Mouse (Mus musculus): ENCODE results near the gene Spred3. TPM values are rescaled to one million over a fixed set of nuclear protein-coding genes. Genes with fewer than 3 reads are reported as not detected.

The Spred3 gene
- polyA plus RNA-seq, 1 experiment from 2014 or later = 3.5 TPM

DNA sequence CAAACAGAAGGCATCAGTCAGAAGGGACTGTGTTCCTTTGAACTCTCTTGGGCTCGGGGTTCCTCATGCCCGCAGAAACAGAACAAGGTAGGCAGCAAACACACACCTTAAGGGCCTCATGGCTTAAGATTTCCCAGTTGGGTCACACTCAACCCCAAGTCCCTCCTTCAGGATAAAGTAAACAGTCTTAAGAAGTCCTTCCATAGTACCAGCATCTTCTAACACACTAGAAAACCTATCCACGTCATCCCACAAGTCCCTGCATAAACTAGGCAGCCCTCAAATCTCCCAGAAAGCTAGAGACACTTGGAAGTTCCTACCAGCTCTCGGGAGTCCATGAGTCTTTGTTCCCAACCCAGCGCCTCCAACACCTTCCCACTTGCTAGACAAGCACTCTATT lies 7.9 kb downstream of the Spred3 start:
- H3K4me3 ChIP-seq (ENCODE audit: low read depth, low read length) = no peak overlapping the region
- no peak overlapping the region for H3K9ac ChIP-seq (ENCODE audit: low read depth, low read length)
- ATAC-seq (replicated peaks; ENCODE audit: insufficient number of reproducible peaks, low FRiP score, low TSS enrichment) = no peak
- H3K27ac ChIP-seq (ENCODE audit: low read depth, low read length) = no peak overlapping the region
- peaks cover 35% of the 10 kb centered on the region for H3K27me3 ChIP-seq (ENCODE audit: control insufficient read depth, insufficient read depth, low read length)
- no peaks in the 10 kb centered on the region for H3K36me3 ChIP-seq (ENCODE audit: control insufficient read depth, insufficient read depth, low read length)
- no peaks in the 10 kb centered on the region for H3K9me3 ChIP-seq (replicated peaks; ENCODE audit: control insufficient read depth, low read length)
- no peaks in the 10 kb centered on the region for H3K4me1 ChIP-seq (ENCODE audit: control insufficient read depth, insufficient read depth, low read length)
- 76% methylated on average over 5 of the region's 5 CpGs for WGBS (ENCODE audit: insufficient replicate concordance)
- no peak overlapping the region for H3K4me2 ChIP-seq

DNA sequence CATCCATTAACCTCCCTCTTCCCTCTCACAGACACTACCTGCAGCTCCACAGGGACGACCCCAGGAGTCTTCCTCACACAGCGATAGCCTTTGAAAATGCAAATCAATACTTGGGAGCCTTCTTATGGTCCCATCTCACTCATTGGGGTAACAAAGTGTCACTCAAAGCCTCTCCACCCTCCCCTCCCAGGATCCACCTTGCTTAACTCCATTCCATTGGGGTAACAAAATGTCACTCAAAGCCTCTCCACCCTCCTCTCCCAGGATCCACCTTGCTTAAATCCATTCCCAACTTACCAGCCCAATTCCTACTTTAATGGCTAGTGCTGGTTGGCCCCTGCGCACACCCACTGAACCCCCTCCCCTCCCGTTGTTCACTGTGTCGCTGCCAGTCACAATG lies 11.9 kb downstream of the Spred3 start:
- Histone ChIP-seq H3K4me2 (no peak overlapping the region), H3K27ac (ENCODE audit: low read depth, low read length) (no peak overlapping the region), H3K36me3 (ENCODE audit: control insufficient read depth, insufficient read depth, low read length) (no peaks in the 10 kb centered on the region), H3K27me3 (ENCODE audit: control insufficient read depth, insufficient read depth, low read length) (peaks cover 30% of the 10 kb centered on the region), H3K9ac (ENCODE audit: low read depth, low read length) (no peak overlapping the region), H3K4me3 (ENCODE audit: low read depth, low read length) (no peak overlapping the region), H3K4me1 (ENCODE audit: control insufficient read depth, insufficient read depth, low read length) (0 out of 2 replicates have a peak, but pooled peaks cover 3% of the 10 kb centered on the region), H3K9me3 (replicated peaks; ENCODE audit: control insufficient read depth, low read length) (peaks cover 2% of the 10 kb centered on the region; the same call in 1 of the 2 replicates)
- WGBS (ENCODE audit: insufficient replicate concordance) = 3% methylated on average over 5 of the region's 5 CpGs
- ATAC-seq (replicated peaks; ENCODE audit: insufficient number of reproducible peaks, low FRiP score, low TSS enrichment) = no peak

GRCm38 (mm10) chr7:29155838-29156782 lies 14.1 kb downstream of the Spred3 start, which contains the start of gene Fam98c:
Gene Fam98c (minus strand): TSS chr7:29156234.
- ATAC-seq (replicated peaks; ENCODE audit: insufficient number of reproducible peaks, low FRiP score, low TSS enrichment) = peak; percentile 74
- H3K36me3 ChIP-seq (ENCODE audit: control insufficient read depth, insufficient read depth, low read length) = no peaks in the 10 kb centered on the region
- H3K4me2 ChIP-seq = peak within 1 kb of the TSS; percentile 98
- 0 out of 2 replicates have a peak, but pooled peaks cover 3% of the 10 kb centered on the region for H3K4me1 ChIP-seq (ENCODE audit: control insufficient read depth, insufficient read depth, low read length)
- H3K9ac ChIP-seq (ENCODE audit: low read depth, low read length) = peak within 1 kb of the TSS; percentile 79
- H3K27me3 ChIP-seq (ENCODE audit: control insufficient read depth, insufficient read depth, low read length) = peaks cover 21% of the 10 kb centered on the region
- H3K4me3 ChIP-seq (ENCODE audit: low read depth, low read length) = peak within 1 kb of the TSS; percentile 87
- H3K9me3 ChIP-seq (replicated peaks; ENCODE audit: control insufficient read depth, low read length) = peaks cover 2% of the 10 kb centered on the region; the same call in 1 of the 2 replicates
- peak within 1 kb of the TSS; percentile 70 for H3K27ac ChIP-seq (ENCODE audit: low read depth, low read length)
- 3% methylated on average over 68 of the region's 68 CpGs for WGBS (ENCODE audit: insufficient replicate concordance)

DNA sequence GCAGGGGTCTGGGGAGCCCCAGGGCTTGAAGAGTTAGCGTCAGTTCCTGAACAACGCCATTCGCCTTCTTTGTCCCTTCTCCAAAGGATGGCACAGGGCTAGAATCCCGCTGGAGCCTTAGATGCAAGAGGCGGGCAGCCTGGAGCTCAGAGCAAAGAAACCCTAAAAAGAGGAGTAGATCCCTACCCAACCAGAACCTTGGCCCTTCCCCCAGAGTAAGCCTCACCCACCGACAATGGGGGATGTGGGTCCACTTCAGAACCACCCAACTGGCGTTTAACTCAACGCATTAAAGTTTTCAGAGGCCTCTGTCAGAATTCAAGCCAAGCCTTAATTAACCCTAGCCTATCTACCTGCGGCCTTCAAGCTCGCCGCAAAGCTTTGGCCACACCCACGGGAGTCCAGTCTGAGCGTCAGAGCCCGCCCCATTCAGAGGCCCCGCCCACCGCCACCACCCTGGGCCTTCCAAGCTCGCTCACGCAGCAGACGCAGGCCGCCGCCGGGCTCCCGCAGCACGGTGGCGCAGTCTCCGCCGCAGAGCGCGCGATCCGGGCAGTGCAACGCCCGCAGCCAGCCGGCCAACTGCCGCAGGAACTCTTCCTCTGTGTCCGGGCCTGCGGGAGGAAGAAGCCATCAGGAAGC lies 14.9 kb downstream of the Spred3 start:
- Histone ChIP-seq H3K4me1 (ENCODE audit: control insufficient read depth, insufficient read depth, low read length) (0 out of 2 replicates have a peak, but pooled peaks cover 3% of the 10 kb centered on the region), H3K9ac (ENCODE audit: low read depth, low read length) (peak overlapping the region; percentile 79), H3K27ac (ENCODE audit: low read depth, low read length) (peak overlapping the region; percentile 70), H3K9me3 (replicated peaks; ENCODE audit: control insufficient read depth, low read length) (peaks cover 2% of the 10 kb centered on the region; the same call in 1 of the 2 replicates), H3K4me2 (peak overlapping the region; percentile 98), H3K36me3 (ENCODE audit: control insufficient read depth, insufficient read depth, low read length) (no peaks in the 10 kb centered on the region), H3K4me3 (ENCODE audit: low read depth, low read length) (peak overlapping the region; percentile 87), H3K27me3 (ENCODE audit: control insufficient read depth, insufficient read depth, low read length) (peaks cover 21% of the 10 kb centered on the region)
- 7% methylated on average over 37 of the region's 37 CpGs for WGBS (ENCODE audit: insufficient replicate concordance)
- peak; percentile 78 for ATAC-seq (replicated peaks; ENCODE audit: insufficient number of reproducible peaks, low FRiP score, low TSS enrichment)

- H3K9ac ChIP-seq (ENCODE audit: low read depth, low read length) = no peak overlapping the region
- ATAC-seq (replicated peaks; ENCODE audit: insufficient number of reproducible peaks, low FRiP score, low TSS enrichment) = no peak
- H3K9me3 ChIP-seq (replicated peaks; ENCODE audit: control insufficient read depth, low read length) = peaks cover 2% of the 10 kb centered on the region; the same call in 1 of the 2 replicates
- no peak overlapping the region for H3K4me2 ChIP-seq
- H3K27ac ChIP-seq (ENCODE audit: low read depth, low read length) = no peak overlapping the region
- no peaks in the 10 kb centered on the region for H3K36me3 ChIP-seq (ENCODE audit: control insufficient read depth, insufficient read depth, low read length)
- 0 out of 2 replicates have a peak, but pooled peaks cover 3% of the 10 kb centered on the region for H3K4me1 ChIP-seq (ENCODE audit: control insufficient read depth, insufficient read depth, low read length)
- peaks cover 16% of the 10 kb centered on the region for H3K27me3 ChIP-seq (ENCODE audit: control insufficient read depth, insufficient read depth, low read length)
- WGBS (ENCODE audit: insufficient replicate concordance) = 89% methylated on average over 14 of the region's 14 CpGs
- no peak overlapping the region for H3K4me3 ChIP-seq (ENCODE audit: low read depth, low read length)
These were observed 16.0 kb downstream of the Spred3 start for GRCm38 (mm10) chr7:29154018-29154720.

- H3K9ac ChIP-seq (ENCODE audit: low read depth, low read length) = no peak overlapping the region
- no peak for ATAC-seq (replicated peaks; ENCODE audit: insufficient number of reproducible peaks, low FRiP score, low TSS enrichment)
- H3K4me1 ChIP-seq (ENCODE audit: control insufficient read depth, insufficient read depth, low read length) = 0 out of 2 replicates have a peak, but pooled peaks cover 3% of the 10 kb centered on the region
- no peaks in the 10 kb centered on the region for H3K36me3 ChIP-seq (ENCODE audit: control insufficient read depth, insufficient read depth, low read length)
- H3K4me3 ChIP-seq (ENCODE audit: low read depth, low read length) = no peak overlapping the region
- H3K9me3 ChIP-seq (replicated peaks; ENCODE audit: control insufficient read depth, low read length) = peaks cover 2% of the 10 kb centered on the region; the same call in 1 of the 2 replicates
- 56% methylated on average over 10 of the region's 10 CpGs for WGBS (ENCODE audit: insufficient replicate concordance)
- H3K4me2 ChIP-seq = no peak overlapping the region
- no peaks in the 10 kb centered on the region; the same call in 1 of the 2 replicates for H3K27me3 ChIP-seq (ENCODE audit: control insufficient read depth, insufficient read depth, low read length)
- H3K27ac ChIP-seq (ENCODE audit: low read depth, low read length) = no peak overlapping the region
These were observed 18.7 kb downstream of the Spred3 start for GRCm38 (mm10) chr7:29151486-29151885.

GRCm38 (mm10) chr7:29148771-29149170 lies 21.4 kb downstream of the Spred3 start:
- H3K36me3 ChIP-seq (ENCODE audit: control insufficient read depth, insufficient read depth, low read length) = no peaks in the 10 kb centered on the region
- H3K27ac ChIP-seq (ENCODE audit: low read depth, low read length) = no peak overlapping the region
- H3K4me3 ChIP-seq (ENCODE audit: low read depth, low read length) = no peak overlapping the region
- no peak for ATAC-seq (replicated peaks; ENCODE audit: insufficient number of reproducible peaks, low FRiP score, low TSS enrichment)
- no peaks in the 10 kb centered on the region; the same call in 1 of the 2 replicates for H3K27me3 ChIP-seq (ENCODE audit: control insufficient read depth, insufficient read depth, low read length)
- 88% methylated on average over 15 of the region's 15 CpGs for WGBS (ENCODE audit: insufficient replicate concordance)
- no peaks in the 10 kb centered on the region for H3K4me1 ChIP-seq (ENCODE audit: control insufficient read depth, insufficient read depth, low read length)
- H3K9ac ChIP-seq (ENCODE audit: low read depth, low read length) = no peak overlapping the region
- no peaks in the 10 kb centered on the region for H3K9me3 ChIP-seq (replicated peaks; ENCODE audit: control insufficient read depth, low read length)
- no peak overlapping the region for H3K4me2 ChIP-seq
